Mouse (Mus musculus): ENCODE data around the gene Dcp1b. TPM values are rescaled to one million over a fixed set of nuclear protein-coding genes. Genes with fewer than 3 reads are reported as not detected.
A peak's percentile ranks its signal among the peaks of the same experiment; 100 is the strongest.

Gene Dcp1b
- polyA plus RNA-seq, 1 experiment from 2014 or later, result 7.9 TPM

GRCm38 (mm10) chr6:119183781-119184180 lies 8.7 kb downstream of the Dcp1b start:
- no peak overlapping the region for H3K4me3 ChIP-seq (ENCODE audit: low read depth, low read length)
- H3K9ac ChIP-seq (replicated peaks; ENCODE audit: low read length), result no peak overlapping the region
- no peak overlapping the region for H3K27ac ChIP-seq (replicated peaks; ENCODE audit: low read depth, low read length)
- WGBS, result 56% methylated on average over 3 of the region's 3 CpGs
- H3K4me1 ChIP-seq (ENCODE audit: control insufficient read depth, insufficient read depth, low read length), result no peaks in the 10 kb centered on the region
- ATAC-seq (replicated peaks; ENCODE audit: insufficient number of reproducible peaks, low FRiP score, low TSS enrichment, low read depth) (no peak), DNase-seq (ENCODE audit: low spot score) (no peak)
- H3K36me3 ChIP-seq (replicated peaks; ENCODE audit: control insufficient read depth, insufficient read depth, low read depth, low read length), result no peaks in the 10 kb centered on the region
- no peaks in the 10 kb centered on the region for H3K27me3 ChIP-seq (ENCODE audit: control insufficient read depth, insufficient read depth, low read length)
- H3K9me3 ChIP-seq (replicated peaks; ENCODE audit: control insufficient read depth, low read length), result no peaks in the 10 kb centered on the region
- H3K4me2 ChIP-seq (ENCODE audit: low read depth, low read length), result no peak overlapping the region

DNA sequence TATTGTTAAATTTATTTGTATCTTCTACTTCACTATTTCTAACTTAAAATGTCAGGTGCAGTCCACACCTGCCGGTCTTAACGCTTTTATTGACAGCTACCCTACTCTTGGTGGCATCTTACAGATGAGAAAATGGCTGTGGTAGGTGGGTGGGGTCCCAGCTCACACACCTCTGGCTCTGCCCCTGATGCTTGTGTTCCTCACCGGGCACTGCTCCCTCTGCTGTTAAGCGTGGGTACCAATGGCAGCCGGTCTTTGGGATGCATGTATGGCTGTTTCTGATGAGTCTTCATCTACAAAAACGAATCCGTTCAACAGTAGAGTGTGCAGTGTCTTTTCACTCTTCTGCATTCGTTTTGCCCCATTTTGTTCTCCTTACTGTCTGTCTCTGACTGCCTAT lies 11.6 kb downstream of the Dcp1b start:
- no peaks in the 10 kb centered on the region for H3K4me1 ChIP-seq (ENCODE audit: control insufficient read depth, insufficient read depth, low read length)
- no peak for ATAC-seq (replicated peaks; ENCODE audit: insufficient number of reproducible peaks, low FRiP score, low TSS enrichment, low read depth)
- no peak overlapping the region for H3K9ac ChIP-seq (replicated peaks; ENCODE audit: low read length)
- no peak overlapping the region for H3K4me2 ChIP-seq (ENCODE audit: low read depth, low read length)
- H3K36me3 ChIP-seq (replicated peaks; ENCODE audit: control insufficient read depth, insufficient read depth, low read depth, low read length), result no peaks in the 10 kb centered on the region
- H3K4me3 ChIP-seq (ENCODE audit: low read depth, low read length), result no peak overlapping the region
- WGBS, result 65% methylated on average over 8 of the region's 8 CpGs
- H3K27me3 ChIP-seq (ENCODE audit: control insufficient read depth, insufficient read depth, low read length), result no peaks in the 10 kb centered on the region
- no peaks in the 10 kb centered on the region for H3K9me3 ChIP-seq (replicated peaks; ENCODE audit: control insufficient read depth, low read length)
- H3K27ac ChIP-seq (replicated peaks; ENCODE audit: low read depth, low read length), result no peak overlapping the region
- DNase-seq (ENCODE audit: low spot score), result peak; percentile 18

DNA sequence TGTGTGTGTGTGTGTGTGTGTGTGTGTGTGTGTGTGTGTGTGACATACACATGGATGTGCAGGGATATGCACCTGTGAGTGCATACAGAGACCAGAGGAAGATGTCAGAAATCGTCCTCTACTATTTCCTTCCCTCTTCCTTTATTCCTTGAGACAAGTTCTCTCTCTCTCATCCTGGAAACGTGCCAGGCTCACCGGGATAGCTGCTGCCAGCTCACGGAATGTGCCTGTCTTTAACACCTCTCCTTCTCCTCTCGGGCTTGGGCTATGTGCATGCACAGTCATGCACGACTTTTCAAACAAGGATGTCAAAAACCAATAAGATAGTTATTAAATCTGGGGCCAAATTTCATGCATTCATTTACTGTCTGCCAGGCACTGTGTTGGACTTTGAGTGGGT lies 12.6 kb downstream of the Dcp1b start:
- no peak overlapping the region for H3K9ac ChIP-seq (replicated peaks; ENCODE audit: low read length)
- no peaks in the 10 kb centered on the region for H3K9me3 ChIP-seq (replicated peaks; ENCODE audit: control insufficient read depth, low read length)
- ATAC-seq (replicated peaks; ENCODE audit: insufficient number of reproducible peaks, low FRiP score, low TSS enrichment, low read depth) (no peak), DNase-seq (ENCODE audit: low spot score) (no peak)
- H3K27me3 ChIP-seq (ENCODE audit: control insufficient read depth, insufficient read depth, low read length), result no peaks in the 10 kb centered on the region
- H3K4me3 ChIP-seq (ENCODE audit: low read depth, low read length), result no peak overlapping the region
- H3K4me2 ChIP-seq (ENCODE audit: low read depth, low read length), result no peak overlapping the region
- no peaks in the 10 kb centered on the region for H3K4me1 ChIP-seq (ENCODE audit: control insufficient read depth, insufficient read depth, low read length)
- WGBS, result 87% methylated on average over 6 of the region's 6 CpGs
- no peak overlapping the region for H3K27ac ChIP-seq (replicated peaks; ENCODE audit: low read depth, low read length)
- no peaks in the 10 kb centered on the region; the same call in 1 of the 2 replicates for H3K36me3 ChIP-seq (replicated peaks; ENCODE audit: control insufficient read depth, insufficient read depth, low read depth, low read length)

- H3K4me1 ChIP-seq (ENCODE audit: control insufficient read depth, insufficient read depth, low read length), result no peaks in the 10 kb centered on the region
- WGBS, result 89% methylated on average over 4 of the region's 4 CpGs
- no peak overlapping the region for H3K9ac ChIP-seq (replicated peaks; ENCODE audit: low read length)
- ATAC-seq (replicated peaks; ENCODE audit: insufficient number of reproducible peaks, low FRiP score, low TSS enrichment, low read depth), result no peak
- no peak overlapping the region for H3K4me3 ChIP-seq (ENCODE audit: low read depth, low read length)
- no peaks in the 10 kb centered on the region for H3K9me3 ChIP-seq (replicated peaks; ENCODE audit: control insufficient read depth, low read length)
- no peak for DNase-seq (ENCODE audit: low spot score)
- H3K4me2 ChIP-seq (ENCODE audit: low read depth, low read length), result no peak overlapping the region
- H3K27ac ChIP-seq (replicated peaks; ENCODE audit: low read depth, low read length), result no peak overlapping the region
- H3K27me3 ChIP-seq (ENCODE audit: control insufficient read depth, insufficient read depth, low read length), result no peaks in the 10 kb centered on the region
- no peaks in the 10 kb centered on the region; the same call in 1 of the 2 replicates for H3K36me3 ChIP-seq (replicated peaks; ENCODE audit: control insufficient read depth, insufficient read depth, low read depth, low read length)
Measured at GRCm38 (mm10) chr6:119191478-119191877, 16.4 kb downstream of the Dcp1b start.

- Histone ChIP-seq H3K4me3 (ENCODE audit: low read depth, low read length) (no peak overlapping the region), H3K36me3 (replicated peaks; ENCODE audit: control insufficient read depth, insufficient read depth, low read depth, low read length) (no peaks in the 10 kb centered on the region; the same call in 1 of the 2 replicates), H3K9ac (replicated peaks; ENCODE audit: low read length) (no peak overlapping the region), H3K4me1 (ENCODE audit: control insufficient read depth, insufficient read depth, low read length) (no peaks in the 10 kb centered on the region), H3K4me2 (ENCODE audit: low read depth, low read length) (no peak overlapping the region), H3K9me3 (replicated peaks; ENCODE audit: control insufficient read depth, low read length) (no peaks in the 10 kb centered on the region), H3K27me3 (ENCODE audit: control insufficient read depth, insufficient read depth, low read length) (no peaks in the 10 kb centered on the region), H3K27ac (replicated peaks; ENCODE audit: low read depth, low read length) (no peak overlapping the region)
- no peak for DNase-seq (ENCODE audit: low spot score)
- no peak for ATAC-seq (replicated peaks; ENCODE audit: insufficient number of reproducible peaks, low FRiP score, low TSS enrichment, low read depth)
- WGBS, result 78% methylated on average over 15 of the region's 15 CpGs
Measured at GRCm38 (mm10) chr6:119193571-119194154, 18.6 kb downstream of the Dcp1b start.

DNA sequence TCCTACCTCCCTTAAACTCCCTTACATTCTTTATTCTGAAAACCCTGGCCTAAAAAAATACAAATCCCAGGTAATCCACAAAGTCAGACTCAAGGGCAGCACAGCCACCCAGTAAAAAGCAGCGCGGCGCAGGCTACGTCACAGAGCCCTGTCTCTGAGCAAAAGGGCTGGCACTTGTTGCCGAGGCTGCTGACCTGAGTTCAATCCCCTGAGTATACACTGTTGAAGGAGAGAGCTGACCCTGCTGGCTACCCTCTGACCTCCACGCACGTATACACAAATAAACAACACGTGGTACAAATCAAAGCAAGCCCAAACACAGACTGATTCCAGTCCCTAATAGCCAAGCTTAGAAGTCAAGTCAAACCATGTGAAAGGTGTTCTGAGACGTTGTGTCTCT lies 19.1 kb downstream of the Dcp1b start:
- no peaks in the 10 kb centered on the region; the same call in 1 of the 2 replicates for H3K36me3 ChIP-seq (replicated peaks; ENCODE audit: control insufficient read depth, insufficient read depth, low read depth, low read length)
- DNase-seq (ENCODE audit: low spot score), result no peak

GRCm38 (mm10) chr6:119194601-119195000 lies 19.5 kb downstream of the Dcp1b start:
- no peak overlapping the region for H3K9ac ChIP-seq (replicated peaks; ENCODE audit: low read length)
- H3K27me3 ChIP-seq (ENCODE audit: control insufficient read depth, insufficient read depth, low read length), result no peaks in the 10 kb centered on the region
- H3K4me1 ChIP-seq (ENCODE audit: control insufficient read depth, insufficient read depth, low read length), result no peaks in the 10 kb centered on the region
- DNase-seq (ENCODE audit: low spot score), result no peak
- no peak for ATAC-seq (replicated peaks; ENCODE audit: insufficient number of reproducible peaks, low FRiP score, low TSS enrichment, low read depth)
- no peak overlapping the region for H3K4me2 ChIP-seq (ENCODE audit: low read depth, low read length)
- no peak overlapping the region for H3K4me3 ChIP-seq (ENCODE audit: low read depth, low read length)
- no peaks in the 10 kb centered on the region; the same call in 1 of the 2 replicates for H3K36me3 ChIP-seq (replicated peaks; ENCODE audit: control insufficient read depth, insufficient read depth, low read depth, low read length)
- WGBS, result 68% methylated on average over 7 of the region's 7 CpGs
- no peak overlapping the region for H3K27ac ChIP-seq (replicated peaks; ENCODE audit: low read depth, low read length)
- no peaks in the 10 kb centered on the region for H3K9me3 ChIP-seq (replicated peaks; ENCODE audit: control insufficient read depth, low read length)

More for the DNA sequence above, 19.1 kb downstream of the Dcp1b start:
- Histone ChIP-seq H3K4me2 (ENCODE audit: low read depth, low read length) (no peak overlapping the region), H3K27ac (replicated peaks; ENCODE audit: low read depth, low read length) (no peak overlapping the region), H3K9ac (replicated peaks; ENCODE audit: low read length) (no peak overlapping the region), H3K9me3 (replicated peaks; ENCODE audit: control insufficient read depth, low read length) (no peaks in the 10 kb centered on the region), H3K27me3 (ENCODE audit: control insufficient read depth, insufficient read depth, low read length) (no peaks in the 10 kb centered on the region), H3K4me1 (ENCODE audit: control insufficient read depth, insufficient read depth, low read length) (no peaks in the 10 kb centered on the region), H3K4me3 (ENCODE audit: low read depth, low read length) (no peak overlapping the region)
- 41% methylated on average over 9 of the region's 9 CpGs for WGBS
- ATAC-seq (replicated peaks; ENCODE audit: insufficient number of reproducible peaks, low FRiP score, low TSS enrichment, low read depth), result no peak

- WGBS, result 83% methylated on average over 17 of the region's 17 CpGs
- no peak within 1 kb of the TSS for H3K9ac ChIP-seq (replicated peaks; ENCODE audit: low read length)
- no peak within 1 kb of the TSS for H3K4me2 ChIP-seq (ENCODE audit: low read depth, low read length)
- H3K4me1 ChIP-seq (ENCODE audit: control insufficient read depth, insufficient read depth, low read length), result no peaks in the 10 kb centered on the region
- DNase-seq (ENCODE audit: low spot score) (no peak), ATAC-seq (replicated peaks; ENCODE audit: insufficient number of reproducible peaks, low FRiP score, low TSS enrichment, low read depth) (no peak)
- H3K9me3 ChIP-seq (replicated peaks; ENCODE audit: control insufficient read depth, low read length), result no peaks in the 10 kb centered on the region
- no peak within 1 kb of the TSS for H3K4me3 ChIP-seq (ENCODE audit: low read depth, low read length)
- no peak within 1 kb of the TSS for H3K27ac ChIP-seq (replicated peaks; ENCODE audit: low read depth, low read length)
- H3K36me3 ChIP-seq (replicated peaks; ENCODE audit: control insufficient read depth, insufficient read depth, low read depth, low read length), result no peaks in the 10 kb centered on the region; the same call in 1 of the 2 replicates
- no peaks in the 10 kb centered on the region for H3K27me3 ChIP-seq (ENCODE audit: control insufficient read depth, insufficient read depth, low read length)
Measured at GRCm38 (mm10) chr6:119196382-119197305, 21.6 kb downstream of the Dcp1b start, which contains the start of gene Cacna1c. TSS of gene Cacna1c (minus strand) at chr6:119196418.
